Comparison of ENCODE assay signal across 9 mouse cellular contexts in the genomic region with DNA sequence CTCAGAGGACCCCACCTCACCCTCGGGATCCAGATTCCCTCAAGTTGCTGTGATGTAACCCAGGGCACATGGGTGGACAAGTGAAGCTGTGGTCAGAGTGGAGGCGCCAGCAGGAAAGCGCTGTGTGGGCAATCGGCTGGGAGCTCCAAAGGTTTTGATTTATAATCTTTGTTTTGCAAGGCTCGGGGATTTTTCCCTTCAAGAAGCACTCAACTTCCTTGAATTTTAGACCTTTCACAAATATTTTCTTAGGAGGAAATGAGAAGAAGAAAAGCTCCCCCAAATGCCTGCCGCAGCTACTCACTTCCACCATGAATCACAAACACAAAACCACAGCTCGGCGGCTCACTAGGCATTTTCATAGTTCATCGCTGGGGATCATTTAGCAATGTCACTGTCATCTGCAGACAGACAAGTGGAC. TPM values are rescaled to one million over a fixed set of nuclear protein-coding genes. Genes with fewer than 3 reads are reported as not detected.
DNase-seq lines count a peak whose midpoint lies in the region; ATAC-seq and TF ChIP-seq lines count a peak whose summit lies in the region.
"Had no signal": no experiment of that assay in that cellular context is flagged by ENCODE, and none has a peak within 500 bp of the region (broad histone marks: within the 10 kb centered on the region; RNA-seq: fewer than 3 reads in every experiment).

No protein-coding gene starts in this region.

- no peaks in the 10 kb centered on the region for H3K36me3 ChIP-seq in lung, embryonic 14.5 days (ENCODE audit: insufficient read depth)

- no peak overlapping the region for H3K4me3 ChIP-seq in lung, embryonic 14.5 days (ENCODE audit: low read depth, low read length)

- no peak overlapping the region for H3K9ac ChIP-seq in lung, embryonic 14.5 days

- peak; percentile 25 for DNase-seq in lung, embryonic 14.5 days
- no peak for DNase-seq in lung, postnatal 14 days
- DNase-seq in adipocyte (ENCODE audit: low spot score) = peak; percentile 64
- peak; percentile 33 for DNase-seq in induced T-regulatory cell, adult 2 months (ENCODE audit: low read depth)
- DNase-seq in spleen, postnatal 14 days (ENCODE audit: low spot score in 2 of 2) = no peak
- no peak for DNase-seq in cerebellum, adult 9-11 months
- DNase-seq: cerebellum, adult 9-10 months had no signal

- WGBS in lung, embryonic 14.5 days = 35% methylated on average over 9 of the region's 9 CpGs

- no peaks in the 10 kb centered on the region for H3K9me3 ChIP-seq in lung, embryonic 14.5 days (ENCODE audit: low read depth, low read length)

- ATAC-seq in lung, embryonic 14.5 days (ENCODE audit: insufficient read depth) = no peak
- peak; percentile 67 for ATAC-seq in megakaryocyte progenitor cell, adult 5-6 weeks (replicated peaks; ENCODE audit: poor library complexity)
- ATAC-seq: forebrain, embryonic 16.5 days had no signal

- H3K27ac ChIP-seq in lung, embryonic 14.5 days (ENCODE audit: low read depth) = no peak overlapping the region

- H3K27me3 ChIP-seq in lung, embryonic 14.5 days (ENCODE audit: insufficient read depth, low read length) = no peaks in the 10 kb centered on the region

- no peak for TF ChIP-seq CTCF in lung, embryonic 14.5 days (IDR thresholded peaks at IDR 0.05; ENCODE audit: low read depth)

- peaks cover 8% of the 10 kb centered on the region for H3K4me1 ChIP-seq in lung, embryonic 14.5 days (ENCODE audit: insufficient read depth)

- H3K4me2 ChIP-seq in lung, embryonic 14.5 days = no peak overlapping the region

RNA-seq across cellular contexts. Expression of a gene that starts 29.7 kb away (rescaled TPM):
- 6.8 and 6.9 TPM in 2 replicates for polyA plus RNA-seq in lung, embryonic 14.5 days (2014; fragmentation: Nextera tagmentation; extraction: Ambion mirVana)
- not detected in 2 replicates for total RNA-seq in megakaryocyte progenitor cell, adult 5-6 weeks (2015)
- 1.2 TPM in 1 of 2 replicates, not detected in the other for total RNA-seq in megakaryocyte progenitor cell, adult 5-6 weeks (2017)

Comparison
In these comparisons a context has a peak if more than half of its experiments do, and no peak if none do; other contexts are left out.
1. DNase-seq: peak in lung, embryonic 14.5 days (single experiment), adipocyte (single experiment) and induced T-regulatory cell, adult 2 months (single experiment); none in lung, postnatal 14 days (single experiment), spleen, postnatal 14 days (0 of 2) and cerebellum, adult 9-11 months (single experiment).